Mouse (Mus musculus) embryo, embryonic 11 days (tissue): Measurements from ENCODE around the gene Cacna1i.

Experiments
- DNase-seq: peaks from one replicate; pipeline ENCODE4 v3.0.0-alpha.2; 2015

The Cacna1i gene

DNA sequence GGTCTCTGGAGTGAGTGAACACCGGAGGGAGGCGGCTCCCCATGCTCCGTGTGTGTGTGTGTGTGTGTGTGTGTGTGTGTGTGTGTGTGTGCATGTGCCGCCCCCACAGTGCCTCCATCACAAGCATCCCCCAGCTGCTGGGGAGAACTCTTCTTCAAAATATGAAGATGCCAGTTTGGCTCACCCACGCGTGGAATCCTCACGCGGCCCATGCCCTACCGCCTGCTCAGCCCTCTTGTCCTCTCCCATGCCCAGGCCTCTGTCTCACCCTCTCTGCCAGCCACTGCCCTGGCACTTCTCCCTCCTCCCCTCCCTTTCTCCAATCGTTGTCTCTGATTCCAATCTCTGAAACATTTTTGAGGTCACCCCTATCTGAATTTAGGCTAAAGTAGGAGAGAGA is 47.7 kb downstream of the Cacna1i start:
- DNase-seq: no peak

DNA sequence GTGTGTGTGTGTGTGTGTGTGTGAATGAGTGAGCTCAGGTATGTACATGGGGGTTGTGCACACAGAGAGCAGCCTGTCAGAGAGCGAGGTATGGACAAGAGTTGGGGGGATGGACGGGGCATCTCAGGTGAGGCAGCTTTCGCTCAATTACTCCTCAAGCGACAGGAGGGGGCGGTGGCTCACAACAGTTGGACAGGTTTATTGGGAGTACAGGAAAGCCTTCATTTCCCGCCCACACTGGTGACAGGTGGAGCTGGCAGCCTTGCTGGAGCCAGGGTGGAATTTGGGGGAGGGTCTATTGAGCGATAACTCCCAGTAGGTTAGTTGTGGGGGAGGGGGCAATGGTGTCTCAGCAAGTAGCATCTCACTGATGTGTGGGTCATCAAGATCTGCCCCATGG is 48.2 kb downstream of the Cacna1i start:
- no peak for DNase-seq

DNA sequence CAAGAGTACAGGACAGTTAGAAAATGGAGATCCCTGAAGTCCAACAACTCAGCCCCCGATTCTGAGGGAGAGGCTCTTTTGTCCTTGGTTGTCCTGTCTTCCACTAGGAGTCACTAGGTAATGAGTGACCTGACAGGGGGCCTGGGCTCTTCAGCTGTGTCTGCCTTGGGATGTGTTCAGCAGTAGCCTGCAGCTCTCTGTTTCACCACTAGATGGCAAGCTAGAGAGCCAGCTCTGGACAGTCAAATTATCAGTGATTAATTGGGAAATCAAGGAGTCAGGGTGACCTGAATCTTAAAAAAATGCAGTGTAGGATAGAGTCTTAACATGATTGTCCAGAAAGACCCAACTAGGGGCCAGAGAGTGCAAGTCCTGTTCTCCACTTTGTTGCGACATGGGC is 53.3 kb downstream of the Cacna1i start:
- peak; percentile 54 for DNase-seq

DNA sequence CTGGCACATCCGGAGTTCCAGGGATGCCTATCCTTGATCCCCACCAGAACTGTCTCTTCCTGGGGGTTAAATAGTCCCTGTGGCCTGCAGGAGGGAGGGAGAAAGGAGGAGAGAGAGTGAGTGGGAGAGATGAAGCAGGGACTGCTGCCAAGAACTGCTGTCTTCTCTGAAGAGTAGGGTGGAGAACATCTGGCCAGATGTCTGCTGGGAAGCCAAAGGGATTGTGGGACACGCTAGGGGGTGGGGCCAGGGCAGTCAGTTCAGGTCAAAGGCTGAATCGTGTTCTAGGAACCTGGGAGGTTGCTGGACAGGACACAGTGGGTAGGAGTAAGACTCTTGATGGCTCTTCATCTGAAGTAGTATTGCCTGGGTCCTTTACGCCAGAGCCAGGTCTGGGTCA is 55.4 kb downstream of the Cacna1i start:
- no peak for DNase-seq

DNA sequence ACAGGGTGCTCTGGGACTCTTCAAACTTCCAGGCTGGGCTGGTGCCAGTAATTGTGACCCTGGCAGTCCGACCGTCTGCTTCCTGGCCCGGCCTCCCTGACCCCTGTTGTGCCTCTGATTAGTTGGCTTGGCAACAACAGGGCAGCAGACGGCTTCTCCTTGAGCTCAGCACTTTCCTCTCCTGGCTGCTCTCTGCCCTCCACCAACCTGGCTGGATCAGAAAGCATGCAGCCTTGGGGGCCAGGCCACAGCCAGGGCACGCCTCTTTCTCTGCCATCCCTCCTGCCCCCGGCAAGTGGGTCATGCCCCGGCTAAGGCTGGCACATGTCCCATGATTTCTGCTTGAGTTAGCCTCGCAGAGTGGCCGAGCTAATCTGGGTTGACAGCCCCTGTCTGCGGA is 56.0 kb downstream of the Cacna1i start:
- DNase-seq: no peak

DNA sequence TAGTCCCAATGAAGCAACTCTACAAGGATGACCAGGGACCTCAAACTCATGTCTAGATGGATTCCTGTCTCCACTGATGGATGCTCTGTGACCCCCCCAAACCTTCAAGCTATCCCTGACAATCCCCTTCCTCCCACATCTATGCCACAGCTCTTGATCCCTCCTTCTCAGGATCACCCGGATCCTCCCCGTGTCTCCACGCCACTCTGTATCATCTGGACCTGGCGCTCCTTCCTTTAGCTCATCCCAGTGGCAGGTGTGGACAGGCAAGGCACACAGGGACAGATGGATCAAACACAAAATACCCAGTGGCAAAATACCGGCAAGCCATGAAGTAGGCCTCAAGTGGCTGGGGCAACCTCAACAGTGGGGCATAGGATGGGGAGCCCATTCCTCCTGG is 56.7 kb downstream of the Cacna1i start:
- DNase-seq: no peak

DNA sequence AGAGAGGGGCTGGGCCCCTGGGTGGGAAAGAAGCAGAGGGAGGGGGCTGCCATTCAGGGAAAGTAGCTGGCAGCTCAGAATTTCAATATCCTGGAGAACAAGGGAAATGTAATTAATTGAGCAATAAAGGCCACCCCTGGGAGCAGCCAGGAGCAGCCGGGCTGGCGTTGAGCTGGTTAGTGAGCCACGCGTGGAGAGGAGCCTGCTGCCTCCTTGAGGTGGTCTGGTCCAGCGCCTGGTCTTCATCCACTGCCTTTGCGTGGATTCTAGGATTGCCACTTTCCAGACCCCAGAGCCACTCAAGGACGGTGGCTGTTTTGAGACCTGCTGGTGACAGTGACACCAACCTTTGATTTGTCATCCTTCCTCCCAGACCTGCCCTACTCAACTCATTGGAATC is 59.5 kb downstream of the Cacna1i start:
- no peak for DNase-seq

DNA sequence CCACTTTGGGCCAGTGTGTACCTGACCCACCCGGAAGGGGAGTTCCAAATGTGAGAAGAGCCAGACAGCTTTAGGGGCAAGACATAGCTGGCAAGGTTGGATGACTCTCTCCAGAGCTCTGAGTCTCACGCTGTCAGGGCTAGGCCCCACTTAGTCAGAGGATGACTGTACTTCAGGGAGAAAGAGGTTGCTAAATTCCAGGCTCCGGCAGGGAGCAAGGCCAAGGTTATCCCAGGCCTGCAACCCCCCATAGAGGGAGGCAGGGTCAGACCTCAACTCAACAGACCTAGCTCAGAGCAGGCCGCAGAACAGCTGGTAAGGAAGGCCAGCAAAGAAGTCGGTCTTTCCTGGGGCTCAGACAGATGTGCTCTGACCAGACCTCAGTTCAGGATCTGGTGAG is 63.4 kb downstream of the Cacna1i start:
- DNase-seq: no peak

DNA sequence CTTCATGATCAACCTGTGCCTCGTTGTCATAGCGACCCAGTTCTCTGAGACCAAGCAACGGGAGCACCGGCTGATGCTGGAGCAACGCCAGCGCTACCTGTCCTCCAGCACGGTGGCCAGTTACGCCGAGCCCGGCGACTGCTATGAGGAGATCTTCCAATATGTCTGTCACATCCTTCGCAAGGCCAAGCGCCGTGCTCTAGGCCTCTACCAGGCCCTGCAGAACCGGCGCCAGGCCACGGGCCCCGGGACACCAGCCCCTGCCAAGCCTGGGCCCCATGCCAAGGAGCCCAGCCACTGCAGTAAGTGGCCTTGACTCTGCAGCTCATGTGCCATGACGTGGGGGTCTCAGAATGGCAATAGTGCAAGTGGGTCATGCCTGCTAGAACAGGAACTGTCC is 71.8 kb downstream of the Cacna1i start:
- no peak for DNase-seq

DNA sequence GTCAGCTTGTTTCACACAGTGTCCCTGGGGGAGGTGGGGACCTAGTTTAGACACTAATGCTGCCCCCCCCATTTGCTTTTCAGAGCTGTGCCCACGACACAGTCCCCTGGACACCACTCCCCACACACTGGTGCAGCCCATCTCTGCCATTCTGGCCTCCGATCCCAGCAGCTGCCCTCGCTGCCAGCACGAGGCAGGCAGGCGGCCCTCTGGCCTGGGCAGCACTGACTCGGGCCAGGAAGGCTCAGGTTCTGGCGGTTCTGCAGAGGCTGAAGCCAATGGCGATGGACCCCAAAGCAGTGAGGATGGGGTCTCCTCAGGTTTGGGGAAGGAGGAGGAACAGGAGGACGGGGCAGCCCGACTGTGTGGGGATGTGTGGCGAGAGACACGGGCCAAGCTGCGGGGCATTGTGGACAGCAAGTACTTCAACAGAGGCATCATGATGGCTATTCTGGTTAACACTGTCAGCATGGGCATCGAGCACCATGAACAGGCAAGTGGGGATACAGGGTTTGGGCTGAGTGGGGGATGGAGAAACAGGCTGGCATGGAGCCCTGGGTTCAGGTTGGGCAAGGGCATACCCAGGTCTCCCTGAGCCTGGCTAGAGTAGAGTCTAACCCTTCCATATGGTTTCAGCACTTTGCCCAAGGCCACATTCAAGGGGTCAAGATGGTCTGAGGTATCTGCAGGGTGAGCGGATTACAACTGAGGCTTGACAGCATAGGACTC is 74.9 kb downstream of the Cacna1i start:
- no peak for DNase-seq

DNA sequence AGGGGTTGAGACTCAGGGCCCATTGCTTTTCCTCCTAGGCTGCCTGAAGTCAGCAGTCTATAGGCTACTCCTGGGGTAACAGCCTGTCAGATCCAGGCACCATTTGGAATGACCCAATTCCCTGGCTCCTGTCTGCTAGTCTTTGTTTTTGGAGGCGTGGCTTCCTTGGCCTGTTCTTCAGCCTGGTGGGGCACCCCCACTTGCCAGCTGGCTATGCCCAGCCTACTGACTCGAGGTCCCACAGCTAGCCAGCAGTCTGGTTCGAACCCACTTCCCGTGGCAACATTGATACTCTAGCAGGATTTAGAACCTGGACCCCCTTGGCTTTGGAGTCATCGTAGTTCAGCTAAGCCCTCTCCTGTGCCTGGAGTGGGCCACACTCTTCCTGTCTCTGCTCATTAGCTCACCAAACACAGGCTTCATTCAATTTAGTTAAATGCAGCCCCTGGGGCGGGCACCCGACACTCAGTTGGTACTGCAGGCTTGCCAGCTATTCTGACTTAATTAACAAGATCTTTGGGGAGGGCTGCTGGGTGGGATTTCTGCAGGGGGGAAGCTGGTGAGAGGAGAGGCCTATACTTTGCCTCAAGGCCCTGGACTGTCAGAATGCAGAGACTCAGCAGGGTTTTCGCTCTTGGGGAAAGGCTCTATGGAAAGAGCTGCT is 75.6 kb downstream of the Cacna1i start:
- DNase-seq: no peak

DNA sequence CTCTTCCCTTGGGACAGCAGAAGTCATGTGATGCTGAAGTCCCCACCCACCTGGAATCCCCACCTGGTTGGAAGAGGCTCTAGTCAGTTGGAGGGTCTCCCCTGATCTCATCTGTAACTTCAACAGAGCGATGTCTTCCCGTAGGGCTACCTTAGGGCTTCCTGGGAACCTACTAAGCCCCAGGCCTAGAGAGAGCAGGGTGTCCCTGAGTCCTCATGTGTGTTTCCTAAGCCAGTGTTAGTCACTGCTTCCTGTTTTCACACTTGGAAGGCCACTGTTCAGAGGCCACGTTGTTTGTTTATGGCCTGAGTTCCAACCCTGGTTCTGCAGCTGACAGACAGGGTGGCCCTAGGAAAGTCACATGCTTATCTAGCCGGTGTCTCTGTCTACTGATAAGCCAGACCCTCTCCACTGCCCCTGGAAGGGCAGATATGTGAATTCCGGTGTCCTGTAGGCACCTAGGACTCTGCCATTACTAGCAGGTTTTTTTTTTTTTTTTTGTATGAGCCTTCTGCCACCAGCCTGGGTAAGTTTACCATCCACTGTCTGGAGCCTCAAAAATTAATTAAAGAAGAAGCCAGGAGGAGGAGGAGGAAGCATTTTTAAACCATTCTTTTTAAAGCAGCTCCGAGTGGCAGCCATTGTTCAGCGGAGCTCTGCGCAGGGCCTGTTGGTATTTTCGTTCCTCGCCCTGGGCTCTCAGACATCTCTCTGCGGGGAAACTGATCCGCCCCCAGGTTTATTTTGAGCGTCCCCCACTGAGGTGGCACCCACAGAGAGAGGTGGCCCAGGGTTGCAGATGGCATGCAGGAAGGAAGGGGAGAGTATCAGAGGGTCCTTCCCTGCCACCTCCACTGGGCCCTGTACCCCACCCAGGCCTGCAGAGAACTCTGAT is 77.0 kb downstream of the Cacna1i start:
- DNase-seq: no peak

DNA sequence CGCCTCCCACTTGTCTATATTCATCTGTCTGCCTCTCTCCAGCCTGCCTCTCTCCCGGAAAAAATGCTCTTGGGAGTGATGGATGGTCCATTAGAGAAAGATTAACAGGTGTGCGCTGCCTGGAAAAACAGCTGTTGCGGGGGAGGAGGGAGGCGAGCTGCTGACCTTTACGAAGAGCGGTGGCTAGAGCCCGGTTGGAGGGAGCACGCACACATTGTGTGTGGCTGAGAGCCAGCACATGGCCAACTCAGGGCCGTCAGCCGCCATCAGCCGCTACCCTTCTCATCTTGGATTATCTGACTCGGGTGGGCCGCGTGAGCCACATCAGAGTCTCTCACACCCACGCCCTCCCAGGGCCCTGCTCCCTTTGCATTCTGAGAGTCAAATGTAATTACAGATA is 79.9 kb downstream of the Cacna1i start:
- DNase-seq: peak; percentile 72

DNA sequence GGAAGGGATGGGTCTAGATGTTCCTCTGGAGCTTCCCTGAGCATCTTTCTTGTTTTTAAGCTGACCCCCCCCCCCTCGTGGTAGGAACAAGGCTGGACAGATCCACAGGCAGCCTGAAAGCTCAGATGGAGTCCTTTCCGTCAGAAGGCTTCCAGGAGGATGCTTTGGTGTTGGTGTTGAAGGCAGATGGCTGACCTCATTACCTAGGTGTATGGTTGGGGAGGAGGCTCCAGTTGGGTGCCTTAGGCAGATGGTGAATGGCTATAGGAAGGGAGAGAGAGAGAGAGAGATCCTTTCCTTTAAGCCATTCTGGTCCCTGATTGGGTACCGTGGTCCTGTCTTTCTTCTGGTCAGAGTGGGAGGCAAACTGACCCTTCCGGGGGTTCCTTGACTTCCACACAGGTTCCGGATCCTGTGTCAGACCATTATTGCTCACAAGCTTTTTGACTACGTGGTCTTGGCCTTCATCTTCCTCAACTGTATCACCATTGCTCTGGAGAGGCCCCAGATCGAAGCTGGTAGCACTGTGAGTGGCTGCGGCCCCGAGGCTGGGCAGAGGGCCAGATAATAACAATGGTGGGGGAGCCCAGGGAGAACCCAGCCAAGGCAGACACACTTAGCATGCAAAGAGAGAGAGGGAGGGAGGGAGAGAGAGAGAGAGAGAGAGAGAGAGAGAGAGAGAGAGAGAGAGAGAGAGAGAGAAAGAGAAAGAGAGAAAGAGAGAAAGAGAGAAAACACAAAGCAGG is 86.4 kb downstream of the Cacna1i start:
- no peak for DNase-seq

DNA sequence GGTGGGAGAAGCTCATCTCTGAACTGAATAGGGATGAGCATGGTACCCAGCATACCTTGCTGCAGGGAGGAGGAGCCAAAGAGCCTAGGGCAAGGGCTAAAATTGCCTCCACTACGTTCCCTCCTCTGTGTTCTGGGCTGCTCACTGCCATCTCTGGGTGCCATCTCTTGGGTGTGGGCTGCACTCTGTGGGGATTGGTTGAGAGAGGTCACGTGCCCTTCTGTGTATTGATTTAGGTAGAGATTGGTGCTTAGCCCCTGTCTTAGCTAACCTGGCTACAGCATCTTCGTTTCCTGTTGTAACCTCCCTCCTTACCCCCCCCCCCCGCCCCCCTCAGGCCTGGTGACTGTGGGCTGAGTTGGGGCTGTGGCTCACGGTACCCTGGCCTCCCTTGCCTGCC is 87.8 kb downstream of the Cacna1i start:
- no peak for DNase-seq

DNA sequence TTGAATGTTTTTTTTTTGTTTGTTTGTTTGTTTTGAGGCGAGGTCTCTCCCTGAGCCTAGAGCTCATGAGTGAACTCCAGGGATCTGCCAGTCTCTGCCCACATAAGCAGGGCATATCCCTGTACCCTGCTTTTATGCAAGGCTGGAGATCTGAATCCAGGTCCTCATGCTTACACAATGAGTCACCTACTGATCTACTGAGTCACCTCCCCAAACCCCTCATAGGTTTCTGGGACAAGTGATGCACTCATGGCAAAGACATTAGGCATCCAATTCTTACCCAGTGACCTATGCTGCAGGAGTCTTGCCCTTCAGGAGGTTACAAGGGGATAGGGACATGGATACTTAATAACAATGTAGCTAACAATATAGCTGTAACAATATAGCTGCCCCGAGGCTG is 100.1 kb downstream of the Cacna1i start:
- DNase-seq: no peak

DNA sequence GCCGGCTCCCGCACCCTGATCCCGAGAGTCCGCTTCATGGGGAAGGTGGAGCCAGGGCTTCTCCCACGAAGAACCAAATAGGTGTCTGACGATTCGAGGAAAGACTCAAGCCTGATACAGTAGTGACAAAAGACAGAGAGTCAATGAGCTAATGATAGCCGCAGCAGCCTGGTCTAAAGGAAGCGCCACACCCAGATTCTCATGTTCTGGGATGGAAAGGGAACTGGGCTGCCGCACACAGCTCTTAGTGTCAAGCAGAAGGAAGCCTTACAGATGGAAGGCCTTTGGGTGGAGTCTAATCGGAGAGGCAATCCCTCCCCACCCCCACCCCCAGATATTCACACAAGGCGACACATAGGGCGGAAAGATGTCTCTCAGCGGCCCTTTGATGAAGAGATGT is 104.8 kb downstream of the Cacna1i start:
- DNase-seq: no peak

DNA sequence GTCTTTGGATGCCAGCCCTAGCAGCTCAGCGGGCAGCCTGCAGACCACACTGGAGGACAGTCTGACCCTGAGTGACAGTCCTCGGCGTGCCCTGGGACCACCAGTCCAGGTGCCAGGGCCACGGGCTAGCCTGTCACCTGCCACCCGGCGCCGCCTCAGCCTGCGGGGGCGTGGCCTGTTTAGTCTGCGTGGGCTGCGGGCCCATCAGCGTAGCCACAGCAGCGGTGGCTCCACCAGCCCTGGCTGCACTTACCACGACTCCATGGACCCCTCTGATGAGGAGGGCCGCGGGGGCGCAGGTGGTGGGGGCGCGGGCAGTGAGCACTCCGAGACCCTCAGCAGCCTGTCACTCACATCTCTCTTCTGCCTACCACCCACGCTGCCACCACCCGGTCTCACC is 108.0 kb downstream of the Cacna1i start:
- no peak for DNase-seq

DNA sequence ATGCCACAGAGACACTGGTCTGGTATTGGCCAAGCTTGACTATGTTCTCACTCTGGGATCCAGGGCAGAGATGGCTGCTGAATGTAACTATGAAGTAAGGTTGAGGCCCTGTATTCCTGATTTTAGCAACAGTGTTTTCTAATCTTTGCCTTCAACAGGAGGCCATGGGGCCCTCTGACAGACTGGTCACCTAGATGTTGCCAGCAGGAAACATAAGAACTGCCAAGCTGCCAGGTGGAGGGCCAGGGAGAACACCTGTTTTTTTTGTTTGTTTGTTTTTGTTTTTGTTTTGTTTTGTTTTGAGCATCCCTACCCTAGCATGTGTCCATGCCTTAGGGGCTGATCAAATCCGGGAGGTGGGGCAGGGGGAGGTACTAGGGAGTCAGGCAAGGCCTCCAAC is 112.4 kb downstream of the Cacna1i start:
- DNase-seq: no peak

DNA sequence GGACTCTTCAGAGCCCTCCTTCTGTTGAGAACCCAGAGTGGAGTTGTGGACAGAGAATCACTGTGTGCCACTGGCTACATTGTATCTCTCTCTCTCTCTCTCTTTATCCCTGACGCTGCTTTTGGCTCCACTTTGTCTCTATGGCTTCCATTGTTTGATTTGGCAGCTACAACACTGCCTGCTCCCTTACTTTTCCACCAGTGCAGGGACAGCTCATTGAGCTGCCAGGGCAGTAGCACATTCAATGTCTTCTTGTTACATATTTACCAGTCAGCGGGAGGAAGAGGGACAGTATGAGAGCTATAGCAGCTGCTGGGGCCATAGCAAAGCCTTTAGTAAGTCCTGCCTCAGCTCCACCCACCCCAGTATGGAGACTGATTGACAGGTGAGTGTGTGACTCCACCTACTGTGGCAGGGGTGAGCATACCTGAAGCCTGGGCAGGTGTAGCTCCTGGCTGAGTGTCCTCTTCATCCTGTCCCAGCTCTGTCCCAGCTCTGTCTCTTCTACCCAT is 114.4 kb downstream of the Cacna1i start:
- DNase-seq: no peak

DNA sequence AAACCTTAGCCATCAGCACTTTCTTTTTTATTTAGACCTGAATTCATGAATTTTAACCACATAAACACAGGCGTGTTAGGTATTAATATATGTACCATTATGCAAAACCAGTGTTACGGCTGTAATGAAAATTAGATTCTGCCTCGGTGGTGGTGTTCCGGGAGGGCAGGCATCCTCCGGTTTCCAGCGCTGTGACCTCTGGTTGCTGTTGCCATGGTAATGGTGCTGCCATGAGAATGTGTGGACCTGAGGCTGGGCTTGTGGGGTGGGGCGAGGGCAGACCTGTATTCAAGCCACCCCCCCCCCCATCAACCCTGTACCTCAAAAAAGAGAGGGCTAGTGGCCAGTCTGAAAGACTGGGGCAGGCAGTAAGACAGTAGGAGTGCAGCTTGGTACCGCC is 114.9 kb downstream of the Cacna1i start:
- no peak for DNase-seq

DNA sequence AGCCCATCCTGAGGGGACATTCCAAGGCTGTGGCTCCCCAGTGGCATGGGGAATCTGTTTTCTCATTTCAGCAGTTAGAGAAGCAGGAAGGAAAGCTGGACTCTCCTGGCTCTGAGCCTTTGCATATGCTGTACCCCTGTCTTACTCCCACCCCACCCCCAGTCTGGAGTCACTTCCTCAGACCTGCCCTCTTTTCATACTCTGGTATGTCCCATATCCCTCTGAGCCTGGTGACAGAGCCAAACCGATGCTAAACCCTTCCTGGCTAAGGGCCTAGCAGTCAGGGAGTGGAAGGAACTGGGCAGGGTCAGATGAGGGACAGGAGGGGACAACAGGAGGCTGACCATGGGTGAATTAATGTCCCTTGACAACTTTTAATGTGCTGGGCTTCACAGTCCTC is 120.8 kb downstream of the Cacna1i start:
- DNase-seq: no peak

DNA sequence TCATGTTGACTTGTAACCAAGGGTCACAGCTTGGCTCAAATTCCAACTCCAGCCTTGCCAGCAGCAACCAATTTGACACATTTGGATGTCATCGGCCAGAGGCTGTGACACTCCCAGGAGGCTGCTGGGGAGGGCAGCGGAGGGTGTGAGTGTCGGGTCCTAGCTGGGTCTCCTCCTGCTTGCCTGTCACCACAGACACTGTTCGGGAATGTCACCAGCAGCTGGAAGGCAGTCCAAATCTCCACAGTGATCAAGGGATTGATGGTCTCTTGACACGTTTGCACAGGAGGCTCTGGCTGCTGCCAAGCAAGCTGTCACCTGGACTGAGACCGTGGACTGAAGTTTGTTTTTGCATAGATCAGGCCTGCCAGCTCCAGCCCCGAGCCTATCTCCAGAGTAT is 123.6 kb downstream of the Cacna1i start:
- DNase-seq: no peak
